Mouse (Mus musculus) urinary bladder, postnatal 14 days (tissue): Measurements from ENCODE around the gene Rbm33.

Experiments
- DNase-seq: peaks from one replicate; pipeline ENCODE4 v3.0.0; 2021; ENCODE audit warnings: low spot score

The Rbm33 gene

DNA sequence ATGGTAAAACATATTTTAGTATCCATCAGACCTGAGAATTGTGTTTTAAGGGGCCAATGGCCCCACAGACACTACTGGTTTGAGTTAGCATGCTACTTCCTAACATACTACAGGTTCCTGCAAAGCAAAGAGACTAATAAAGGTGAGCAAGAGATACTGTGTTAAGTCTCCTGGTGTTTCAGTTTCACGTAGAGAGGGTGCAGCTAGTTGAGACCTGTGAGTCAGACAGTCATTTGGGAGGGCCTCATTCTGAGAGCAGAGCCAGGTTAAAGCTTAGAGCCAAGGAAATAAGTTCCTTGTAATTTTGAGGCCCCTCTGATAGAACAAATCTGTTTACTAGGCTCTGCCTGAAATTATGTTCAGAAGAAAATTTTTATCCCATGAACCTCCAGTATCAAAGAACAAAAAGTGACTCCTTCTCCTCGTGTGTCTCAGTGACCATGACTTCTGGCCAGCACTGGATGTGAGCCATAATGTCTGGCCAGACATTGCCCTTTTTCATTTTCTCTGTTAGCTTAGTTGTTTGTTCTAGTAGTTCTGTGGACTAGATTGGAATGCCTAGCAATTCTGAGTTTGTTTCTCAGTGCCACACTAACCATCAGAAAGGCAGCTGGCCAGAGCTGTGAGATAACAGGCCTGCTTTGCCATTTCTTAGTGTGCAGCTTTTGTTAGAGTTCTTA, 95.2 kb downstream of the Rbm33 start:
- no peak for DNase-seq

DNA sequence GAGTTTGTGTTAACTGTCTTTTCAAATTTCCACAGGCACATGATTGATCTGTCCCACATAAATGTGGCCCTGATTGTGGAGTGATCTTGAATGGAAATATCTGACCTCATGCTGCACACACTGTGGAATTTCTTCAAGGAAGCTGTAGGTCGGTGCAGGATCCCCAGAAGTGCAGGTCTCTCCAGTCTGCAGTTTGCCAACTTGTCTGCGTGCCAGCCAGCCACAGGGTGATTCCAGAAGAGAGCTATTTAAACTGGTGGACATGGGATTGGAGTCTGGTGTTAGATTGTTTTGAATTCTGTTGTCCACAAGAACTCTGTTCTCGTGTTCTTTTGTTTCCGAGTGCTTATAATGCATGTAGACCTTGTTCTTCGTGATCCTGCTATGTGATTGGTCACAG, 96.6 kb downstream of the Rbm33 start:
- DNase-seq: peak; percentile 18

- peak; percentile 32 for DNase-seq
Measured at GRCm38 (mm10) chr5:28414076-28414475, 97.2 kb downstream of the Rbm33 start.

DNA sequence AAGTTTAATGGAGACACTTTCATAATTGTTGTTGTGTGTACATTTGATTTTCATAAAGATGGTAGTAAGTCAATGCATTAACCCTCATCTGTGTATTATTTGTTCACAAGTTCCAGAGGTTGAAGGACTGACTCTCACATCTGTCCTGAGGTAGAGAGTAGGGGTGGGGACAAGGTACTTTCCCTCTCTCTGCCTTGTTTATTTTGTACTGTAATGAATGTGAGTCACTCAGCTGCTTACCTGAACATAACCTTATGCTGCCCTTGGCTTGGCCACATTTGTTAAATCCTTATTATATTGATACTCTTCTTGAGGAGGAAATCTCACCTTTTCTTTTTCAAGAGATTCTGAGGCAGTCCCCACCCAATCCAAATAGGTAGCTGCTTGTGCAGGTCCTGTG, 99.1 kb downstream of the Rbm33 start:
- no peak for DNase-seq

DNA sequence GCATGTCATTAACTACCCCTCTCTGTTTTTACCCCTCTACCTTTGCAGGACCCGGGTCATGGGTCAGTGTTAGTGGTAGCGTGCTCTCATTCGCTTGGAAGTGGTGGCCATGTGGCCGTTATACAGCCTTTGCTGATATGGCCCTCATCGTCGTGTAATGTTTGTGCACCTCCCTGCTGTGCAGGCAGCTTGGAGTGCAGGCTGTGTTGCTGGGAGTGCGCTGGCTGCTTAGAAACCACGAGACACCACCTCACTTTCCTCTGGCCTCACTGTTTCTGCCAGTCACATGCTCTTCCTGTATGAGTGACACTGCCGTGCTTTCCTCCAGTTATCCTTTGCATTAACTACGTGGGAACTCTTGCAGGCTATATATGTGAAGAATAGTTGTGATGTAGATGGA, 101.8 kb downstream of the Rbm33 start:
- no peak for DNase-seq

DNA sequence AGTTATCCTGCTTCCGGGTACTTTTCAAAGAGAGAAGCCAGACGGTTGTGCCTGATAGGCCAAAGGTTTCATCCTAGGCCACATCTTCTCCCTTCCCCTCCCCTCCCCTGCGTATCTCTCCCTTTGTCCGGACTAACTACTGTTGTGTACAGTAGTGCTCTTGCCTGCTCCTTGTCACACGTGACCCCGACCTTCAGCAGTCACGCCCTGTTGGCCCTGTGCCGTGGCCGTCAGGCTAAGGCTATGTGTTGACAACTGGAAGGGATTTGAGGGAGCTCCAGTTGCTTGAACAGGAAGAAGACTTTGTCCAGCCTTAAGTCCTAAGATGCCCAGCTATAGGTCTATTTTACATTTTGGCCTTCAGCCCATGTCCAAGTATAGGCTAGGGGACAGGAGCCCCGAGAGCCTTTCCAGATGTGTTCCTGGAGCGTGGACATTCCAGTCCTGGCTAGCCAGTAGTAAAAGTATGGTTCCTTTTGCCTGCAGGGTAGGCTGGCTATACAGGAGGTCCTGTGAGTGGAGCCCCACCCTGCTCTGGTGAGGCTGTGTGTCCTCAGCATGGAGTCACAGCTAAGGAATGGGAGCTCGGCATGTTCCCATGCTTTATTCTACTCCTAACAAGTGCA, 102.8 kb downstream of the Rbm33 start:
- DNase-seq: no peak

DNA sequence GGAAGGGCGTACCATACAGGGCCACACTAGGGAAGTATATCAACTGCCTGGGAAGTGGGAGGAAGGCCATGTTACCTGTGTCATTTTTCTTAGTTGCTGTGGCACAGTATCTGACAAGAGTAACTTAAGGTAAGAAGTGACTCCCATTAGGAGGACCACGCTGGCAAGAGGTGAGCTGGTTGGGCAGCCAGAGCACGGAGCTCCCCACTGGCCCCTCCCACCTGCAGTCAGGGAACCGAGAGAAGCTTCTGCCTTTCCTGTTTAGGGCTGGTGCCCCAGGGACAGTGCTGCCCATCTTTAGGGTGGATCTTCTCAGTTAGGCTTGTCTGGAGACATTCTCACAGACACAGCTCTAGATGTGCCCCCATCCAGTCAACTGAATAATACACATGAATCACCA, 106.9 kb downstream of the Rbm33 start:
- DNase-seq: no peak

DNA sequence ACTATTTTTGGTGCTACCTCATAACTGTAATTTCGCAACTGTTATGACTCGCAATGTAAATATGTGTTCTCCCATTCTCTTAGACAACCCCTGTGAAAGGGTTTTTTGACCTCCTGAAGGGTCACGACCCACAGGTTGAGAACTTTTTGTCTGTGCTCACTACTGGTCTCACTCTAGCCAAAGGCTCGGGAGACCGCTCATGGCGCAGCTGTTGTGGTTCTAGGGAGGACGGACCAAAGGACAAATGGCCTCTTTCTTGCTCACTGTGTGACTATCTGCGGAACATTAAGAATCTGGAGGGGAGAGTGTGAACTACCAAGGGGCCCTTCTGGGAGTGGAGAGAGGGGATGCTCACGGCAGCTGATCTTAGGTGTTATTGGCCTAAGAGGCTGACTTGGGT, 109.0 kb downstream of the Rbm33 start:
- DNase-seq: no peak

- no peak for DNase-seq
Measured at GRCm38 (mm10) chr5:28450126-28450890, 133.4 kb downstream of the Rbm33 start.

- DNase-seq: peak; percentile 83
Measured at GRCm38 (mm10) chr5:28451053-28451638, 134.2 kb downstream of the Rbm33 start.

- DNase-seq: no peak
Measured at GRCm38 (mm10) chr5:28453086-28453485, 136.2 kb downstream of the Rbm33 start.

DNA sequence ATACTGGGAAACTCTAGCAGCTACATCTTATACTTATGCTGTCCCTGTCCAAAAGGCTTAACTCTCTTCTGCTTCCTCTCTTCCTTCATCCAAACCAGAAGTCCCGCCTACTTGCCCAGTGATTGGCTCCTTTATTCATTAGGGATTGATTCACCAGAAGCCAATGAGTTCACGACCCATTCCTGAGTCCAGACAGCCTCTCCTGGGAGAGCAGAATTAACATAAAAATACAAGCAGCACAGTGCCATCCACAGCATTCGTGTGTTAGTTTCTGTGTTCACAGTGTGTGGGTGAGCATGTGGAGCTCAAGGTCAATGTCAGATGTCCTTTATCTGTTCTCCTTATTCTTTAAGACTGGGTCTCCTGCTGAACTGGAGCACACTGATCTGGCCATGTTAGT, 136.6 kb downstream of the Rbm33 start:
- no peak for DNase-seq

- DNase-seq: no peak
Measured at GRCm38 (mm10) chr5:28454546-28454945, 137.6 kb downstream of the Rbm33 start.

DNA sequence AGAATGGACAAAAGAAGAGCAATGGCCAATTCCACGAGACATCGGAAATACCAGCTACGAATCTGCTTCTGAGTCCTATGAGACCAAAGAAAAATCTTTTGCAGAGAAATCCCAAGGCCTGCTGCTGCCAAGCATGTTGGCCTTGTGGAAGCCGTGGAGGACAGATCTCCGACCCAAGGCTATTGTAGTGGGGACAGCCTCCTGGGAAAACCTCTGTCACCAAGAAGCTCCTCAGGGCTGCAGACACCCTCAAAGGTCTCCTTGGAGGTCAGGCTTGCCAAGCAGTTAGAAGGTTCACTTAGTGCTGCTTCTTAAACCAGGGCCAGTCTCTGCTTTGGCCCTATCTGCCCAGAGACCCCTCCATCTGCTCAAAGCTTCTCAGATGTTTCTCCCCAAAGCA, 138.8 kb downstream of the Rbm33 start:
- DNase-seq: no peak

DNA sequence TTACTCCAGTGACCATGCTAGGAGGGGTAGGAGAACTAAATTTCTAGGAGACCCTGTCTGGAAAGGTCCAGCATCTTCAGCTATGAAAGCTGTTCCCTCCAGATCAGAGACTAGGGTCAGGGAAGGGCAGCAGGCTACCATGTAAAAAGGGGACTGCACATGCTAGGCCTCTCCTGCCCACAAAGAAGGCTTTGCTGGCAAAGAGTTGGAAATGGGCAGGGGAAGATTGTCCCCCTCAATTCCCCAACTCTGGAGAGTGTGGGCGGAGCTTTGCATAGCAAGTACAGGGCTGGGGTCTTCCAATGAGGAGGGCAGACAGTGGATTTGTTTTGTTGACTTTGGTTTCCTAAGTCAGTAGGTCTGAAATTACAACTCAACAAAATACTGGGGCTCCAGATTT, 139.4 kb downstream of the Rbm33 start:
- DNase-seq: no peak

DNA sequence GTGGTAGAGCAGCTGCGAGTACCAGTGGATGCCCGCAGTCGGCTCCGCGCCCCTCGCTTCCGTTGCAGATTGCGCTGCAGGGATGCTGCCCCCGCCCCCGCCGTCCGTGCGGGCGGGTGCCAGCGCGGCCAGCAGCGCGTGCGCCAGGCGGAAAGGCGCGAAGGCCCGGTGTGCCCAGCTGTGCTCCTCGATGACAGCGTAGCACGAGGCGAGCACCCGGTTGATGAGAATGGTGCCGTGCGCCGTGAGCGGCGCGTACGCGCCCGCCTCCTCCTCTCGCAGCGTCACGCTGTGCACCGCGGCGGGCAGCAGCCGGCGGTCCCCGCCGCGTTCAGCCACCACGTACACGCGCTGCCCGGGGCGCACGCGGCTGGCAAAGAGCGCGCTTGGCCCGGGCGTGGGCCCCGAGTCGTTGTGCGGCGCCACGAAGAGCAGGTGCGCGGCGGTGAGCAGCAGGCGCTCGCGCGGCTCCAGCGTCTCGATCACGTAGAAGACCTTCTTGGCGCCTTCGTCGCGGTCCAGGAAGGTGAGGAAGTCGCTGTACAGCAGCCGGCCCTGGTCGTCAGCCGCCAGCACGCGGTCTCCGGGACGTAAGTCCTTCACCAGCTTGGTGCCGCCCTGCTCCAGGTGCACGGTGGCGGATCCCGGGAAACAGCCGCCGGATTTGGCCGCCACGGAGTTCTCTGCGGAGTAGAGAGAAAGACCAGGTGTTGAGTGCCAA, 141.2 kb downstream of the Rbm33 start:
- peak; percentile 13 for DNase-seq

GRCm38 (mm10) chr5:28458821-28459240, 141.9 kb downstream of the Rbm33 start:
- peak; percentile 33 for DNase-seq

DNA sequence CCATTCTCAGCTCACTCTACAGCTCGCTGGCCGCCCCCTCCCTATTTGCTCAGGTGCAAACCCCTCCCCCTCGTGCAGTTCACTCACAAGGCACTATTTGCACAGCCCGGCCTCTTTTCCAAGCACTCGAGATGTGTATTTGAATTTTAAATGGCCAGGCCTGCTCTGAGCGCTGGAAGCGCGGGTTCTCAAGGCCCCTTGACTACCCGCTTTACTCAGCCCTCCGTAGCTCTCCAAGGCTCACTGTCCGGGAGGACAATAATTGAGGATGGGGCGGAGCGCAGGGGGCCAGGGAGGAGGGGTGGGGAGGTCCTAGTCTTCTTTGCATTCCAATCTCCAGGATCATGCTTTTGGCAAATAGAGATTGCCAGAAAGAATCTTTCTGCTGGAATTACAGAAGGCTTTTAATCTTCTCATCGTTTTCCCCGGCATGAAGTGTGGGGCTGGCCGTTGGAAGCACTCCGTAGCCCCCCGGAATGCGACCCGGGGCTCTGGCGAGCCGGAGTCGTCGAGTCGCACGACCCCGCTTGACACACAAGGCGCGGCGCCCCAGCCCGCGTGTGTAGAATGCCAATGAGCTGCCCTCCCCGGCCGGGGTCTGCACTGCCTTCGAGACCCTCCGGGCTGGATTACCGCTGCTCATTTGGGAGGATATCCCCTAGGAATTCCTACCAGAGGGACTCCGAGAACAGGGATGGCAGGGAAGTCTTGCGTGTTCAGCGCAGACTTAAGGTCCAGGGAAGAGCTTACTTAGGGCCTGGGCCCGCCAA, 142.7 kb downstream of the Rbm33 start:
- DNase-seq: peak; percentile 16

- peak; percentile 3 for DNase-seq
Measured at GRCm38 (mm10) chr5:28460556-28461350, 143.8 kb downstream of the Rbm33 start.

- peak; percentile 2 for DNase-seq
Measured at GRCm38 (mm10) chr5:28461376-28461775, 144.5 kb downstream of the Rbm33 start.
